Mouse (Mus musculus) spleen, postnatal 4 days (tissue): ENCODE data around the gene Pdss2.
A peak's percentile ranks its signal among the peaks of the same experiment; 100 is the strongest.

Experiments used
- DNase-seq, 2 experiments: peaks; one replicate each; pipeline ENCODE4 v3.0.0; 2022; ENCODE audit warnings: low spot score in 2 of 2

Gene Pdss2

GRCm38 (mm10) chr10:43310781-43311392, 89.6 kb downstream of the Pdss2 start:
- DNase-seq = no peak

GRCm38 (mm10) chr10:43312211-43312610, 90.9 kb downstream of the Pdss2 start:
- DNase-seq = no peak

- no peak for DNase-seq
Measured at GRCm38 (mm10) chr10:43312658-43313417, 91.6 kb downstream of the Pdss2 start.

- DNase-seq = no peak
Measured at GRCm38 (mm10) chr10:43315228-43315627, 93.9 kb downstream of the Pdss2 start.

GRCm38 (mm10) chr10:43317327-43317951, 96.2 kb downstream of the Pdss2 start:
- DNase-seq = no peak

GRCm38 (mm10) chr10:43321019-43321418, 99.7 kb downstream of the Pdss2 start:
- no peak for DNase-seq

GRCm38 (mm10) chr10:43322446-43323178, 101.3 kb downstream of the Pdss2 start:
- DNase-seq = no peak

GRCm38 (mm10) chr10:43323386-43323785, 102.1 kb downstream of the Pdss2 start:
- no peak for DNase-seq

- no peak for DNase-seq
Measured at GRCm38 (mm10) chr10:43329813-43330212, 108.5 kb downstream of the Pdss2 start.

GRCm38 (mm10) chr10:43330691-43331090, 109.4 kb downstream of the Pdss2 start:
- DNase-seq = peak in 1 of 2 experiments; percentile 47

- DNase-seq = peak in 1 of 2 experiments; percentile 50
Measured at GRCm38 (mm10) chr10:43331931-43332701, 110.8 kb downstream of the Pdss2 start.

- DNase-seq = no peak
Measured at GRCm38 (mm10) chr10:43335874-43336273, 114.6 kb downstream of the Pdss2 start.

- no peak for DNase-seq
Measured at GRCm38 (mm10) chr10:43337110-43337509, 115.8 kb downstream of the Pdss2 start.

GRCm38 (mm10) chr10:43339811-43340210, 118.5 kb downstream of the Pdss2 start:
- DNase-seq = no peak

- no peak for DNase-seq
Measured at GRCm38 (mm10) chr10:43349718-43350117, 128.4 kb downstream of the Pdss2 start.

- DNase-seq = no peak
Measured at GRCm38 (mm10) chr10:43357884-43358283, 136.6 kb downstream of the Pdss2 start.

GRCm38 (mm10) chr10:43362947-43363346, 141.7 kb downstream of the Pdss2 start:
- no peak for DNase-seq

GRCm38 (mm10) chr10:43363431-43363851, 142.2 kb downstream of the Pdss2 start:
- no peak for DNase-seq

GRCm38 (mm10) chr10:43365909-43366308, 144.6 kb downstream of the Pdss2 start:
- DNase-seq = no peak

GRCm38 (mm10) chr10:43368611-43369010, 147.3 kb downstream of the Pdss2 start:
- DNase-seq = no peak

- DNase-seq = peak; percentile 20 to 69
Measured at GRCm38 (mm10) chr10:43372315-43372714, 151.0 kb downstream of the Pdss2 start.
